Mouse (Mus musculus) neutrophil, adult 5-6 weeks (primary cell): Measurements from ENCODE around the gene Pdpn. TPM values are rescaled to one million over a fixed set of nuclear protein-coding genes. Genes with fewer than 3 reads are reported as not detected.

Source experiments
- ATAC-seq: fragments of 151-379, 151-347 bp; 2 replicates; pipeline ENCODE4 v1.8.0; 2017; ENCODE audit warnings: mild to moderate bottlenecking, moderate TSS enrichment; ENCODE audit not compliant: insufficient number of reproducible peaks, poor library complexity, low FRiP score, severe bottlenecking; ENCODE audit errors: extremely low read depth
- total RNA-seq: library from RNA; stranded (forward); fragments of 200-1000 nt; gene quantifications from 2 replicates; pipeline ENCODE4 v1.2.3, GENCODE M21; 2017

Pdpn gene
- total RNA-seq, 1 experiment from 2014 or later: not detected

GRCm38 (mm10) chr4:143255541-143255940, 43.8 kb downstream of the Pdpn start:
- no peak for ATAC-seq

- ATAC-seq: no peak
Measured at GRCm38 (mm10) chr4:143253356-143253755, 46.0 kb downstream of the Pdpn start.

DNA sequence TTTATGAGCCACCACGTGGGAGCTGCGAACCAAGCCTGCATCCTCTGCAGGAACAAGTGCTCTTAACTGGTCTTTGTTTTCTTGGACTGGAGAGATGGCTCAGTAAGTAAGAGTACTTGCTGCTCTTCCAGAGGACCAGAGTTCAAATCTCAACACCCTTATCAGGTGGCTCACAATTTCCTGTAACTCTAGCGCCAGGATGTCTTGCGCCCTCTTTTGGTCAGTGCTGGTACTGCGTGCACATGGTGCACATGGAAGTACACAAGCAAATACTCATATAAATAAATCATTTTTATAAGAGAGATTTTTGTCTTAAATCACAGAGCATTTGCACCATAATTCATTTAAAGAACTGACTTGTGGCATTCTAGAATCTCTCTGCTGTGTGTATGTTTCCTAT, 51.3 kb downstream of the Pdpn start:
- ATAC-seq: 0 out of 2 replicates have a peak, but pooled peaks have one; percentile 46

GRCm38 (mm10) chr4:143241294-143241693, 58.1 kb downstream of the Pdpn start:
- ATAC-seq: no peak

GRCm38 (mm10) chr4:143239615-143240201, 59.7 kb downstream of the Pdpn start:
- no peak for ATAC-seq

GRCm38 (mm10) chr4:143239117-143239516, 60.2 kb downstream of the Pdpn start:
- no peak for ATAC-seq

- ATAC-seq: peak; percentile 55; the same call in 1 of the 2 replicates
Measured at GRCm38 (mm10) chr4:143238241-143239031, 60.9 kb downstream of the Pdpn start.

- no peak for ATAC-seq
Measured at GRCm38 (mm10) chr4:143231790-143232422, 67.5 kb downstream of the Pdpn start.

DNA sequence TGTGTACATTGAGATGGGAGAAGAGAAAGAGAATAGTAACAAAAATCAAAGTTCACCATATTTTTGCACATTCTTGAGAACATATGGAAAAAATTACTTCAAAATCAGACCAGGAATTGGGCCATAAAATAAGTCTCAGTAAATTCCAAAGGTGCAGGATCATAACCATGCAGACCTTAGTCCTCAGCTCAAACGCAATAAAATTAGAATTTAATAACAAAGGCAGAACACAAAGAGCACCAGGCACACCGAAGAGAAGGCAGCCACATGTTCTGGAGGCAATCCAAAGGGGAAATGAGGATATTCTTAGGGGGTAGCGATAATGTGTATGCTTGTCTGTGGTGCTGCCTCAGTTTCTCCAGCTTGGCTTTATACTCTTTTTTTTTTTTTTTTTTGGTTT, 68.3 kb downstream of the Pdpn start:
- no peak for ATAC-seq

GRCm38 (mm10) chr4:143227976-143228375, 71.4 kb downstream of the Pdpn start:
- no peak for ATAC-seq

DNA sequence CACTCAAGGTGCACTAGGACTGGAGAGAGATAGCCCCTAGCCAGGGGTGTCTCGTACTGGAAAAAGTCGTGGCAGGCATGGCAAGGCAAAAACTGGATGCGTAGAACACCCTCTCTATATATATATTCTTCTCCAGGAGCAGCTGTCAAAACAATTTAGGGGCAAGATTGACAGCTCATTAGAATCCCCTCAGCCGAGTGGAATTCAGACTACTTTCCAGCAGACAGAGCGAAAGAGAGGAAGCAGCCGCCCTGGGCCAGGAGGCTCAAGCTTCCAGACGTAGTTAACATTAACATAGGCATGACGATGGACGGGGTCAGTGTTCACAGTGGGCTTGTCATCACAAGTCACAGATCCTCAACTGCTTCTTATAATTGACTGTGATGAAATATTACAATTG, 73.5 kb downstream of the Pdpn start:
- ATAC-seq: no peak

DNA sequence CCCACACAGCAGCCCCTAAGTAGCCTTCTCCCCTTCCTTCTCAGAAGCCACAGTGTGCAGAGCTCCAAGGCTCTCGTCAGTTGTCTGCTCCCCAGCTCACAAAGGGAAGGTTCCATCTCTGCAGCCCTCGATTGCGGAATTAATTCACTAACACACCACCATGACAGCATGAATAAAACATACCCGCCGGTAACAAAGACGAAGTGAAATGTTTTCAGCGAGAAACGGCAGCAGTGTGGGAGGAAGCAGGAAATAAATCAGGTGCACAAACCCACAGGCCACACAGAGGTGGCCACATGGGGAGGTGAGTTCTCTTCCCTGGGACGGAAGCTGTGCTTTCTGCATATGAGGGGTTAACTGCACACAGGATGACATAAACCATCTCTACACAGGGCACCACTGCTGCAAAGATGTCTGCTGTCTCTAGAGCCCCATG, 80.0 kb downstream of the Pdpn start:
- ATAC-seq: peak; percentile 91

DNA sequence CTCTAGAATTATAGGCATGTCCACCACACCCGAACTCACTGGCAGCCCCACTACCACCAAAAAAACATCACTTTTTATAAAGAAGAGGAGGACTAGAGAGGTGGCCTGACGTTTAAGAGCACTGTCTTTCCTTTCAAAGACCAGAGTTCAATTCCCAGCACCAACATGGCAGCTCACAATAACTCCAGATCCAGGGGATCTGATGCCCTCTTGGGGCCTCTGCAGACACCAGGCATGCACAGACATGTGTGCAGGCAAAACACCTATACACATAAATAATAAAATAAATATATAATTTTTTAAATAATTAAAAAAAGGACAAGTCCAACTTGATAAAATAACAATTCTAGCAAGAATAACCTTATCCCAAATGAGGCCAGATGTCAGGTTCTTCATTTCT, 80.5 kb downstream of the Pdpn start:
- no peak for ATAC-seq

Other genes with a start within 250 kb of the Pdpn start
- gene Prdm2, start 86.6 kb downstream of the Pdpn start, total RNA-seq: 66.9 and 68.1 TPM in 2 replicates
- not detected in 2 replicates for gene Lrrc38, start 50.2 kb upstream of the Pdpn start, total RNA-seq
- not detected in 2 replicates for gene Pramel1, start 94.9 kb upstream of the Pdpn start, total RNA-seq
- 35.0 and 43.8 TPM in 2 replicates for gene Pramef8, start 112.9 kb upstream of the Pdpn start, total RNA-seq
- not detected in 2 replicates for gene Oog4, start 150.8 kb upstream of the Pdpn start, total RNA-seq
- not detected in 2 replicates for gene Gm13043, start 211.8 kb upstream of the Pdpn start, total RNA-seq
- not detected in 2 replicates for gene Gm13040, start 236.4 kb upstream of the Pdpn start, total RNA-seq